Mouse (Mus musculus): ENCODE results near the gene Rela. TPM values are rescaled to one million over a fixed set of nuclear protein-coding genes. Genes with fewer than 3 reads are reported as not detected.

Gene Rela
- polyA plus RNA-seq, 1 experiment from 2014 or later = 38.4 TPM

DNA sequence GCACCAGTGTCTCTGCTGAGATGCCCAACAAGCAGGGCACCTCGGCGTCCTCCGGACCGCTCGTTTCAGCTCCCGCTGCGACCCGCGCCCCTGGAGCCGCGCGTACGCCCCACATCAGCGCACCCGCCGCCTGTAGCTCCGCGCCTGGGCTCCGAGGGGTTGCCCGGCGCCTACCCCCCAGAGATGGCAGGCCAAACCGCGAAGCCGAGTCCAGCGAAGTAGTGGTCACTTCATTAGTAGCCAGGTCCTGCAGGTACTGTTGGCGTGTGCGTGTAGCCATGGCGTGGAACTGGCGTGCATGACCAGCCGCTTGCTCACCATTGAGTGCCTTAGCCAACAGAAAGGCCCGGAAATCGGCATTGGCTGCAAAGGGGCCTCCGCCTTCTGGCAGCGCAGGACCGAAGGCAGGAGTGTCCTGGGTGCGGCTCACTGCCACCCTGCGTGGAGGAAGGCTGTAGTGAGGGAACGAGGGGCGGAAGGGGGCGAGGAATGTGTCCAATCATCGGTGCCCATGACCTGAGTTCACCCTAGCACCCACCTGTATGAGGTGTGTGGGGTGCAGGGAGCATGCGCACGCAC, 17.5 kb downstream of the Rela start:
- Histone ChIP-seq H3K36me3 (0 out of 2 replicates have a peak, but pooled peaks cover 11% of the 10 kb centered on the region), H3K4me2 (replicated peaks) (peak overlapping the region; percentile 59), H3K4me1 (peaks cover 14% of the 10 kb centered on the region), H3K27me3 (peaks cover 41% of the 10 kb centered on the region), H3K27ac (no peak overlapping the region), H3K9me3 (replicated peaks) (no peaks in the 10 kb centered on the region), H3K4me3 (peak overlapping the region; percentile 35), H3K9ac (peak overlapping the region; percentile 52)
- WGBS = 5% methylated on average over 43 of the region's 43 CpGs
- ATAC-seq (ENCODE audit: low FRiP score) = no peak

DNA sequence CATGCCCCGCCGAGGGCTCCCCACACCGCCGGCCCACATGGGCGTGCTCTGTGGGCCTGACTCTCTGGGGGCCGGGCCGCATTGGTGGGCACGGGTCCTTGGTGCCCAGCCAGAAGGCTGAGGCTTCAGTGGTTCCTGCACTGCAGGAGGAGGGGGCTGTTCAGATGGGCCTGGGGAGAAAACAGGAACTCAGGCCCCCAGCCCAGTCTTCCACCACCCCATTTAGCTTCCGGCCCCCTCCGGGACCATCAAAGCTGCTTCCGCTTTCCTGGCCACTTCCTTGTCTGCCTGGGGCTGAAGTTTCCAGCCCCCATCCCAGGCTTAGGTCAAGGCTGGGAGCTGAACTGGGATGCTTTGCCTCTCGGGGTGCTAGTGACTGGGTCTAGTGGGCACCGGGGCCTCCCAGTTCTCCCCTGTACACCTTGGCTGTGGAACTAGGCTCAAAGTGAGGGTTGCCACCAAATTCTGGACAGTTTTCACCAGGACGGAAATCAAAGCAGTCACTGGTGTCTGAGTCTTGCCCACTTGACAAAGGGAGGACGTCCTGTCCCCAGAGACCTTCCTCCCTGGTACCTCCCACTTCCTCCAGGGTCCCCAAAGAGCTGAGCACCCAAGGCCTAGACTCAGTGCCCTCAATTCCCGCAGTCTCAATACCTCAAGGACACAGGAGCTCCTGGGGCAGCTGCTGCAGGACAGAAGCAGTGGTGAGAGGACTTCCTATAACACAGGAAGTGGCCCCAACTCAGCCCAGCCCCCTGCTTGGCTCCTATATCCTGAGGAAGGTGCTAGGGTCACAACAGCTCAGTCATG, 23.9 kb downstream of the Rela start:
- H3K36me3 ChIP-seq = peaks cover 22% of the 10 kb centered on the region
- H3K4me1 ChIP-seq = peaks cover 19% of the 10 kb centered on the region
- H3K27ac ChIP-seq = no peak overlapping the region
- H3K9ac ChIP-seq = no peak overlapping the region
- H3K27me3 ChIP-seq = peaks cover 3% of the 10 kb centered on the region
- 0 out of 2 replicates have a peak overlapping the region, but pooled peaks have one; percentile 9 for H3K4me2 ChIP-seq (replicated peaks)
- no peaks in the 10 kb centered on the region for H3K9me3 ChIP-seq (replicated peaks)
- WGBS = 77% methylated on average over 16 of the region's 16 CpGs
- H3K4me3 ChIP-seq = no peak overlapping the region
- no peak for ATAC-seq (ENCODE audit: low FRiP score)

DNA sequence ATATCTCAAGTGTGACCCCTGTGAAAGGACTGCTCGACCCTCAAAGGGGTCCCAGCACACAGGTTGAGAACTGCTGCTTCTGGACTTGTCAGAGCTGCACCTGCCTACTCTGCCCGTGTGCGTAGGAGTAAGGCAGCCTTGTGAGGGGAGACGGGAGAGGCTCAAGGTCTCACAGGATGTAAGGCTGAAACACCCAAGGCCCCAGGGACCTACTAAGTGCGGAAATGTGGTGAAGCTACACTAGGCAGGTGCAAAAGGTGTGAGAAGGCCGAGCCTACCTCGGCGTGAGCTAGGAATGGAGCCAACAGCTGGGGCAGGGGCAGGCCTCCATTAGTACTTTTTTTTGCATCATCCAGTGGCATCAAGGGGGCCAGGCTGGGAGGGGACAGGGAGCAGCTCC, 25.0 kb downstream of the Rela start:
- H3K27ac ChIP-seq = peak overlapping the region; percentile 60
- ATAC-seq (ENCODE audit: low FRiP score) = no peak
- H3K9ac ChIP-seq = peak overlapping the region; percentile 65; the same call in 1 of the 2 replicates
- H3K4me2 ChIP-seq (replicated peaks) = peak overlapping the region; percentile 62
- peaks cover 33% of the 10 kb centered on the region for H3K36me3 ChIP-seq
- peak overlapping the region; percentile 43; the same call in 1 of the 2 replicates for H3K4me3 ChIP-seq
- no peaks in the 10 kb centered on the region for H3K9me3 ChIP-seq (replicated peaks)
- no peaks in the 10 kb centered on the region for H3K27me3 ChIP-seq
- peaks cover 19% of the 10 kb centered on the region for H3K4me1 ChIP-seq
- 79% methylated on average over 8 of the region's 8 CpGs for WGBS

DNA sequence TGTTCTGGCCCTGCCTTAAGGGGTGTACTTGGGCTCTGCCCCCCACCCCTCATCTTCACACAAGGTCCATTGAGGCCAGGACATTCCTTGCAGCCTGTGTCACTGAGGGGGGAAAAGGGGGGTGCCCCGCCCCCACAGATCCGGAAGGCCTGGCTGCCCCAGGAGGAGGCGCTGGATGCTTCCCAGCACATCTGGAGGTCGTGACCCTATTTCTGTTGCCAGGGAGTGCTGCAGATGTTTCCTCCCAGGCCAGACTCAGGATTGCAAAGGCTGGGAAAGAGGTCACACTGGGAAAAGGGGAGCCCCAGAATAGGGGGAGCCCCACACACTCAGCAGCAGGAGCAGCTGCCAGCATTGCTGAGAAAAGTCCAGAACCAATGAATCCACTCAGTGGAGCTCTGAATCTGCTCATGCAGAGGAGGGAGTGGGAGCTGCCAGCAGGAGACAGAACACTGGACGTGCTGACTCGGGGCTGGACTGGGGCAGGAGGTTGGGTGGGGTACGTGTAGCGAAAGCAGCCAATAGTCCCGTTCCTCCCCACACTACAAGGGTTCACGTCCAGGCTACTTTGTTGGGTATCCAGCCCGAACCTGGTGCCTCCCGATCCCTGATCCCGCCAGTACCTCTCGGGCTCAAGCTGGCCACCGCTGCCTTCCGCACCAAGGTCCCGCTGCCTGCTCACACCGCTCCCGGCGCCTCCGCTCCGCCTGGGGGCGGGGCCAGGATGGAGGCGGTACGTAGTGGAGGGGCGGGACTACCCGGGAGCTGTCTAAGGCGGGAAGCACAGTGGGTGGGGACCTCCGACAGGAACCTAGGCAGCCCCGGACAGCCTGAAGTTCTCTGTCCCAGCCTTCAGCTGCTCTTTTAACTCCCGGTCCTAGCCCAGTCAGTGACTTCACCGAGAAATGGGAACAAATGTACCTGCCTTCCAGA, 26.0 kb downstream of the Rela start, which contains the start of gene Sipa1:
Gene Sipa1, minus strand, starts transcription at position 727 of the 933 bp plus-strand sequence.
- Histone ChIP-seq H3K4me3 (peak within 1 kb of the TSS; percentile 43), H3K9me3 (replicated peaks) (no peaks in the 10 kb centered on the region), H3K9ac (peak within 1 kb of the TSS; percentile 65), H3K4me2 (replicated peaks) (peak within 1 kb of the TSS; percentile 62), H3K36me3 (peaks cover 42% of the 10 kb centered on the region), H3K27me3 (no peaks in the 10 kb centered on the region), H3K4me1 (peaks cover 19% of the 10 kb centered on the region), H3K27ac (peak within 1 kb of the TSS; percentile 60)
- ATAC-seq (ENCODE audit: low FRiP score) = peak; percentile 92
- WGBS = 1% methylated on average over 31 of the region's 32 CpGs

DNA sequence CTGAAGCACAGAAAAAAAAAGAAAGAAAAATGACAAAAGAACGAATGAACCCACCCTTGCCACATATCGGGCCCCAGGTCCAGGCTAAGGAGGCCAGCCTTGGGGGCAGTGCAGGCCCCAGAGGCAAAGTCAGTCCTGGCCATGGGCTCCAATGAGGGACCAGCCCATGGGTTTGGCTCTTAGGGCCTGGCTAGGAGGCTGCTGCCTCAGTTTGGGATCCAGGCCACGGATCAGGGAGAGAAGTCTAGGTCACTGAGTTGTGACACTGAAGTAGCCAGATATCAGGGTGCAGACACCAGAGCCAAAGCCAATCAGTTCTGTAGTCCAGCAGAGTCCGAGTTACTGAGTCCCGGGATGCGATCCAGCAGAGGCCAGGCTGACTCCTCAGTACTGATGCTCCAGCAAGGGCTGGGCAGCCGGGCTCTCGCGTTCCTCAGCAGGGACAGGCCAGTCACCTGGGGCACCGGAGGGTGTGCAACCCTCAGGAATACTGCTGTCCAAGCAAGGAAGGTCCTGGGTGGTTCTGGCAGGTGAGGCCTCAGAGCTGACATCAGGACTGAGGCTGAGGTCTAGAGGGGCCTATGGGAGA, 27.5 kb downstream of the Rela start:
- H3K4me2 ChIP-seq (replicated peaks) = no peak overlapping the region
- no peak for ATAC-seq (ENCODE audit: low FRiP score)
- H3K9ac ChIP-seq = no peak overlapping the region
- H3K27ac ChIP-seq = no peak overlapping the region
- no peaks in the 10 kb centered on the region for H3K9me3 ChIP-seq (replicated peaks)
- WGBS = 94% methylated on average over 10 of the region's 10 CpGs
- no peak overlapping the region for H3K4me3 ChIP-seq
- H3K36me3 ChIP-seq = peaks cover 51% of the 10 kb centered on the region
- H3K4me1 ChIP-seq = peaks cover 19% of the 10 kb centered on the region
- no peaks in the 10 kb centered on the region for H3K27me3 ChIP-seq

DNA sequence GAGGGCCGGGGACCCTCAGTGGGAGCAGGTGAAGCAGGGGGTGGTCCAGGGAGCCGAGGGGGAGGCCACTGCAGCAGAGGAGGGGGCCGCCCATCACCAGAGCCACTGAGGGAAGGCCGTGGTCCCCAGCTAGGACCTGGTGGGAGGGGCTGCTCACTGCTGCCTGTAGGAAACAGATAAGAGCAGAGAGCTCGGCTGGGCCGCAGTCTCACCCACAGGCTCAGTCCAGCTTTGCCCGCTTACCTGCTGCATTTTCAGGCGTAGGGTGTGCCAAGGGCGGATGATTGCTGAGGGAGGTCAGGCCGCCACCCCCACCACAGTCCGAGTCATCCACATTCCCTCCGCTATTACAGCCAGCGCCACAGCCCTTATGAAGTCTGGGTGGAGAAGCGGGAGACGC, 28.2 kb downstream of the Rela start:
- Histone ChIP-seq H3K27me3 (no peaks in the 10 kb centered on the region), H3K27ac (no peak overlapping the region), H3K9me3 (replicated peaks) (no peaks in the 10 kb centered on the region), H3K9ac (no peak overlapping the region), H3K36me3 (peaks cover 58% of the 10 kb centered on the region), H3K4me2 (replicated peaks) (no peak overlapping the region), H3K4me1 (peaks cover 19% of the 10 kb centered on the region), H3K4me3 (no peak overlapping the region)
- 89% methylated on average over 15 of the region's 15 CpGs for WGBS
- ATAC-seq (ENCODE audit: low FRiP score) = no peak

DNA sequence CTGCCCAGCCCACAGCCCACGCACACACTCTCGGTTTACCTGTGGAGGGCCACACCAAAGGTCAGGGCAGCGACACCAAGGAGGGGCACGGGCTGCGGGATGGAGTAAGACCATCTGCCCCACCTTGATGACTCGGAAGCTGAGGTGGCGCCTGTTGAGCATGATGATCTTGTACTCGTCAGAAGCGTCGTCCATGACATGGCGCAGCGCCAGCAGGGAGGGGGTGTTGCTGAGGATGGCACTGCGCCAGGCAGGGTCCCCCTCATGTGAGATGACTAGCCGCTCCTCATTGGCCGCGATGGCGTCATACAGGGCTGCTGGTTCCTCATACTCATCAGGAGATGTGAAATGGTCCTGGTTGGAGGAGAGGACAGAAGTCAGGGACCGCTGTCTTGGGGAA, 29.1 kb downstream of the Rela start:
- peaks cover 68% of the 10 kb centered on the region for H3K36me3 ChIP-seq
- H3K9me3 ChIP-seq (replicated peaks) = no peaks in the 10 kb centered on the region
- no peak overlapping the region for H3K9ac ChIP-seq
- 95% methylated on average over 18 of the region's 18 CpGs for WGBS
- H3K4me2 ChIP-seq (replicated peaks) = no peak overlapping the region
- no peak for ATAC-seq (ENCODE audit: low FRiP score)
- no peaks in the 10 kb centered on the region for H3K27me3 ChIP-seq
- H3K27ac ChIP-seq = no peak overlapping the region
- no peak overlapping the region for H3K4me3 ChIP-seq
- peaks cover 18% of the 10 kb centered on the region for H3K4me1 ChIP-seq

DNA sequence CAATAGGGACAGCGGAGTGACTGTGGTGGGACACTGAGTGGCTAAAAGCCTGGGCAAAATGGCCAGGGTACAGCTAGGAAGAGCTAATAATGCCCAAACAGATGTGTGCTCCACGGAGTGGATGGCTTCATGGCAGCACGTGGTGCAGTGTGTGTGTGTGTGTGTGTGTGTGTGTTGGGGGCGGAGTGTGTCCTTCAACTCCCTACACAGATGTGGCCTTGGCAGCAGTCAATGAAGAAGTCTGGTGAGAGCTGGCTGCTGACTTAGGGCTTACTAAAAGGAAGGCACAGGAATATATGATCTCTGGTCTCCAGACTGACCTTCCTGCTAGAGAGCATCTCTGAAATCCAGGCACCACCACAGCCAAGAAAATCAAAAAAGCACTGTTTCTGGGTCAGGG, 31.1 kb downstream of the Rela start:
- Histone ChIP-seq H3K4me2 (replicated peaks) (no peak overlapping the region), H3K27me3 (no peaks in the 10 kb centered on the region), H3K27ac (no peak overlapping the region), H3K4me3 (no peak overlapping the region), H3K4me1 (peaks cover 7% of the 10 kb centered on the region), H3K9me3 (replicated peaks) (no peaks in the 10 kb centered on the region), H3K9ac (no peak overlapping the region), H3K36me3 (peaks cover 87% of the 10 kb centered on the region)
- 88% methylated on average over 4 of the region's 4 CpGs for WGBS
- ATAC-seq (ENCODE audit: low FRiP score) = no peak

DNA sequence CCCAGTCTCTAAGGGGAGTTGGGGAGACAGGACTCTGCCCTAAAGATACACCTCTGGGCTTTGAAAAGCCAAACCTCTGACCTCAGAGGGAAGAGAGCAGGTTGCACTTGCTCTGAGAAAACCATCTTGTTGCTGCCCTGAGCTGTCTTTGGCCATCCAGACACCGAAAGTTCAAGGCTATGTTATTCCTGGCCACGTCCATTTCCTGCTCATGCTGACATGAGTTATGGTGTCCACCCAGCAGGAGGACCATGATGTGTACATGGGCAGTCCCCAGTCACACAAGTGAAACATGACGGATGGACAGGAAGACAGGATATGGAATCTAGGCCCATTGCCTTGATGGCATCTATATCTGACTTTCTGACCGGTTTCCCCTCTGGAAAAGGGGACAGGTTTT, 43.1 kb downstream of the Rela start:
- H3K36me3 ChIP-seq = peaks cover 97% of the 10 kb centered on the region
- no peak for ATAC-seq (ENCODE audit: low FRiP score)
- 89% methylated on average over 4 of the region's 4 CpGs for WGBS

DNA sequence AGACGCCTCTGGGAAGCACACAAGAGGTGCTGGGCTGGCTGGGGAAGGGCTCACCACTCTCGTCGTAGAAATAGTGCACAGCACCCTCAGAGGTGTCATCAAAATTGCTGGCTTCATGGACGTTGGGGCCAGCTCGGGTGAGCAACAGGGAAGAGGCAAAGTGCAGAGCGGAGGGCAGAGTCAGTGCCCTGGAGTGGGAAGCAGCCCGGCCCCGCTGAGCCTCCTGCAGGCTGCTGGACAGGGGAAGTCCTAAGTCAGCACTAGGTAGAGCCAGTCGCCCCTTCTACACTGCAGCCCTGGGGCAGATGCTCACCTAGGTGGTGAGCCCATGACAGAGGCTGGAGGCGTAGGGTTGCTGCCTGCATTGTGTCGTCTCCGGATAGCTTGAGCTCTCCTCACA, 47.0 kb downstream of the Rela start:
- Histone ChIP-seq H3K36me3 (peaks cover 75% of the 10 kb centered on the region), H3K4me2 (replicated peaks) (no peak overlapping the region), H3K9ac (no peak overlapping the region), H3K4me3 (no peak overlapping the region), H3K27ac (no peak overlapping the region), H3K27me3 (no peaks in the 10 kb centered on the region), H3K4me1 (peaks cover 11% of the 10 kb centered on the region), H3K9me3 (replicated peaks) (no peaks in the 10 kb centered on the region)
- WGBS = 90% methylated on average over 12 of the region's 12 CpGs
- ATAC-seq (ENCODE audit: low FRiP score) = no peak

More for the DNA sequence above, 43.1 kb downstream of the Rela start:
- no peak overlapping the region for H3K4me2 ChIP-seq (replicated peaks)
- H3K9me3 ChIP-seq (replicated peaks) = no peaks in the 10 kb centered on the region
- H3K27ac ChIP-seq = no peak overlapping the region
- no peaks in the 10 kb centered on the region for H3K4me1 ChIP-seq
- H3K9ac ChIP-seq = no peak overlapping the region
- no peaks in the 10 kb centered on the region for H3K27me3 ChIP-seq
- no peak overlapping the region for H3K4me3 ChIP-seq

DNA sequence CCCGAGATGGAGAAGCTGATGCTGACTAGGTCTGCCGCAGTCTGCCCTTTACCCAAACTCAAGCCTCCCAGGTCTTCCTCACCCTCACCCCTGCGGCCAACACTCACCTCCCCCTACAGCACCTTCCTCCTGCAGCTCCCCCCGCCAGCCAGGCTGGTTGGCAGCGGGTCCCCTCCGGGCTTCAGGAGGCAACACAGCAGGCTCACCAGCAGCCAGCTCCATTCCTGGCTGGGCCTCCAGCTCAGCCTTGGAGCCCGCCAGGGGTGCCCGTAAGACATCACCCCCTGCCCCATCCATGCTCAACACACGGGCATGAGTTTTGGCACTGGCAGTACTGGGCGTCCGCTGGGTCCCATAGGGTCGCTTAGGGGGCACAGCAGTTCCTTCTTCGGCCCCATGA, 47.7 kb downstream of the Rela start:
- no peak for ATAC-seq (ENCODE audit: low FRiP score)
- H3K9ac ChIP-seq = no peak overlapping the region
- H3K36me3 ChIP-seq = peaks cover 67% of the 10 kb centered on the region
- H3K4me3 ChIP-seq = no peak overlapping the region
- WGBS = 95% methylated on average over 13 of the region's 13 CpGs
- no peaks in the 10 kb centered on the region for H3K27me3 ChIP-seq
- H3K4me2 ChIP-seq (replicated peaks) = no peak overlapping the region
- peaks cover 17% of the 10 kb centered on the region for H3K4me1 ChIP-seq
- H3K9me3 ChIP-seq (replicated peaks) = no peaks in the 10 kb centered on the region
- H3K27ac ChIP-seq = no peak overlapping the region

DNA sequence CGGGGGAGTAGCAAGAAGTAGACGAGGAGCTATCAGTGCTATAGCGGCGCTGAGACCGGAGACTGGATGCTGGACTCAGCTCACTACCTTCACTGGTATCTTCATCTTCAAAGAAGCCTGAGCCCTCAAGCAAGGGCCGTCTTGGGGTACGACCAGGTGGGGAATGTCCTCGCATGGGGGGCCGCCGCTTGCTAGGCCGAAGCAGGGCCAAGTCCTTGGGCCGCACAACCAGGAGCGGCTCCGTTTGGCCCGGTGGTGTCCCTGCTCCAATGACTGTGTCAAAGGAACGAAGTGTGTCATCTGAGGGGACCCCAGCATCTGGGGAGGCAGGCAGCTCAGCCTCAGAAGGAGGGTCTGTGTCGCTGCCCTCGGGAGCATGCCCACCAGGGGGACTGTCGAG, 48.1 kb downstream of the Rela start:
- Histone ChIP-seq H3K4me2 (replicated peaks) (no peak overlapping the region), H3K4me1 (peaks cover 21% of the 10 kb centered on the region), H3K9ac (no peak overlapping the region), H3K9me3 (replicated peaks) (no peaks in the 10 kb centered on the region), H3K27ac (no peak overlapping the region), H3K36me3 (peaks cover 63% of the 10 kb centered on the region), H3K4me3 (no peak overlapping the region), H3K27me3 (no peaks in the 10 kb centered on the region)
- 94% methylated on average over 19 of the region's 19 CpGs for WGBS
- ATAC-seq (ENCODE audit: low FRiP score) = no peak
